Mouse (Mus musculus) lung, embryonic 16.5 days (tissue): Measurements from ENCODE around the gene Skor1. TPM values are rescaled to one million over a fixed set of nuclear protein-coding genes. Genes with fewer than 3 reads are reported as not detected.
A peak's percentile ranks its signal among the peaks of the same experiment; 100 is the strongest.

Experiments used
- ATAC-seq: fragments of 200-750 bp; cut with Nextera tagmentation; 2 replicates; pipeline ENCODE4 v1.8.0; 2017; ENCODE audit warnings: low read depth, mild to moderate bottlenecking, moderate library complexity
- H3K27ac ChIP-seq: fragments of 300-500 bp; sonication (generic); 2 replicates; pipeline ENCODE4 v1.5.1; 2014; ENCODE audit warnings: mild to moderate bottlenecking, control low read depth, low read length
- H3K27me3 ChIP-seq: fragments of 300-500 bp; sonication (generic); 2 replicates; pipeline ENCODE4 v1.6.1; 2014; ENCODE audit warnings: low read depth, low read length, mixed read lengths; ENCODE audit not compliant: control insufficient read depth, insufficient read depth
- H3K36me3 ChIP-seq: fragments of 300-500 bp; sonication (generic); 2 replicates; pipeline ENCODE4 v1.6.1; 2014; ENCODE audit warnings: low read length; ENCODE audit not compliant: control insufficient read depth, insufficient read depth
- H3K4me1 ChIP-seq: fragments of 300-500 bp; sonication (generic); replicated peaks from 2 replicates; pipeline ENCODE4 v1.6.1; 2014; ENCODE audit warnings: low read length, mixed read lengths; ENCODE audit not compliant: control insufficient read depth, insufficient read depth
- H3K4me2 ChIP-seq: fragments of 300-500 bp; sonication (generic); 2 replicates; pipeline ENCODE4 v1.6.1; 2014; ENCODE audit warnings: low read depth, low read length, control low read depth
- H3K4me3 ChIP-seq: fragments of 300-500 bp; sonication (generic); 2 replicates; pipeline ENCODE4 v1.5.1; 2014; ENCODE audit warnings: mild to moderate bottlenecking, low read length, control low read depth
- H3K9ac ChIP-seq: fragments of 300-500 bp; sonication (generic); 2 replicates; pipeline ENCODE4 v1.6.1; 2014; ENCODE audit warnings: low read length, control low read depth
- H3K9me3 ChIP-seq: fragments of 300-500 bp; sonication (generic); 2 replicates; pipeline ENCODE4 v1.6.1; 2016; ENCODE audit warnings: low read length; ENCODE audit not compliant: control insufficient read depth
- WGBS: fragments of 180-500 bp; shearing (Covaris S2); extraction: QIAGEN DNeasy Blood & Tissue Kit; methylation state at CpG from one replicate; pipeline ENCODE4 v1.1.7; 2014; 5-methylcytosine and 5-hydroxymethylcytosine counted together
- polyA plus RNA-seq: library from polyadenylated mRNA; unstranded; fragments of >200 nt; fragmentation: Nextera tagmentation; extraction: Ambion mirVana; gene quantifications from 2 replicates; pipeline ENCODE4 v1.2.1, GENCODE M21; 2015

Gene Skor1
- polyA plus RNA-seq, 1 experiment from 2014 or later = not detected

GRCm38 (mm10) chr9:63144502-63145248, 4.1 kb downstream of the Skor1 start:
- no peaks in the 10 kb centered on the region for H3K36me3 ChIP-seq
- H3K9ac ChIP-seq = no peak overlapping the region
- no peak overlapping the region; the same call in 1 of the 2 replicates for H3K4me2 ChIP-seq
- peaks cover 99% of the 10 kb centered on the region for H3K27me3 ChIP-seq
- H3K4me3 ChIP-seq = peak overlapping the region; percentile 37
- no peak overlapping the region for H3K27ac ChIP-seq
- H3K4me1 ChIP-seq = peaks cover 35% of the 10 kb centered on the region
- ATAC-seq = no peak
- H3K9me3 ChIP-seq = no peaks in the 10 kb centered on the region
- WGBS = 1% methylated on average over 80 of the region's 80 CpGs

DNA sequence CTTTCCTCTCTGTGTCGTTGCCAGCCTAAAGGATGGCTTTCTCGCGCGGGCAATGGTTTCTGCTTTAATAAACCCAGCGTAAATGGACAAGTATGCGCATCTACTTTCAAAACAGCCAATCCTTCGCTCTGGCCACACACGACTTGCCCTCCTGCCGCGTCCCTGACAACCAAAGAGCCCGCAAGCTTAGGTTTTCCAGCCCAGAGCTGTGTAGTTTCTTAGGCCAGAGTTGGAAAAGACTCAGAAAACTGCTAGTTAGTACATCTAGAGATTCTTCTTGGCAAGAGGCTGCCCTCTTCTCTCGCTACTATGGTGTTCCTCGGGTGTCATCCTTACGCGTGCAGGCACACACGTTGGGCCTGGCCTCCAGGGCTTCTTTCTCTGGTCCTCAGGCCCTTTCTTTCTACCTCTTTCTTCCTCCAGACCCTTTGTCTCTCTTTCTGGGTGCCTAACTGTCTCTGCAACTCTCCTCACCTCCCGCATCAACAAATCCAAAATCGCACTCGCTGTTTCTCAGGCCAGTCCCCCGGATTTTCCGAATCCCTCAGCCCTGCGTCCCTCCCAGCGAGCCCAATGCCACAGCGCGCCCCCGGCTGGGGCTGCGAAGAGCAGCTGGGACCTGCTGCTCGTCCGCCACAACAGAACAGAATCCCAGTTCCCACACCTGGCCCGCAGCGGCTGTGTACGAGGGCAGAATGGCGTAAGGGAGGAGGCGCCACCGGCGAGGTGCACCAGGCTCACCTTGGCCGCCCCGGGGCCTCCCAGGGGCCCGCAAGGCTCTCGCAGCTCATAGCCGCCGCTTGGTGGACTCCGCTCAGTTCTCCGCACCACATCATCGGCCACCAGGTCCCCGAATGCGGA, 4.9 kb downstream of the Skor1 start:
- 1% methylated on average over 47 of the region's 47 CpGs for WGBS
- Histone ChIP-seq H3K4me1 (peaks cover 32% of the 10 kb centered on the region), H3K27me3 (peaks cover 99% of the 10 kb centered on the region)

DNA sequence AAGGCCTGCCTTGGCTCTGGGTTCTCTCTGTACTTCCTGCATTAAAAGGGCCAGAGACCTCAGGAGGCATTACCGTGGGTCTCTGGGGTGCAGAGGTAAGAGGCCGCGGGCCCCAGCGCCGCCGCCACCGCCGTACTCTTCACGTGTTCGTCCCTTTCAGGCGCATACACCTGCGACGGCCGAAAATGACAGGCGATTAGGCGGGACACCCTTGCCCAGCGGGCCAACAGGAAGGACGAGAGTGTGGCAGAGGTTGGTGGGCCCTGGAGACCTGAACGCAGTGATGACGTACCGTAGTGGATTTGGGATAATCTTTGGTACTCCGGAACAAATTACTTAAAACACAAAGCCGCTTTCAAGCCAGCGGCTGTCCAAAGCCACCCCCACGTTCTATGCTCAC, 5.5 kb downstream of the Skor1 start:
- Histone ChIP-seq H3K27ac (no peak overlapping the region), H3K4me3 (no peak overlapping the region), H3K27me3 (peaks cover 99% of the 10 kb centered on the region), H3K4me2 (no peak overlapping the region), H3K36me3 (no peaks in the 10 kb centered on the region), H3K9ac (no peak overlapping the region), H3K4me1 (peaks cover 32% of the 10 kb centered on the region), H3K9me3 (no peaks in the 10 kb centered on the region)
- no peak for ATAC-seq
- WGBS = 2% methylated on average over 25 of the region's 25 CpGs

More for the DNA sequence above, 4.9 kb downstream of the Skor1 start:
- H3K36me3 ChIP-seq = no peaks in the 10 kb centered on the region
- H3K9me3 ChIP-seq = no peaks in the 10 kb centered on the region
- H3K9ac ChIP-seq = no peak overlapping the region
- no peak overlapping the region for H3K27ac ChIP-seq
- H3K4me3 ChIP-seq = no peak overlapping the region
- H3K4me2 ChIP-seq = no peak overlapping the region
- no peak for ATAC-seq

- no peaks in the 10 kb centered on the region for H3K9me3 ChIP-seq
- no peaks in the 10 kb centered on the region for H3K36me3 ChIP-seq
- H3K27ac ChIP-seq = no peak overlapping the region
- no peak for ATAC-seq
- no peak overlapping the region for H3K9ac ChIP-seq
- H3K4me3 ChIP-seq = 0 out of 2 replicates have a peak overlapping the region, but pooled peaks have one; percentile 12
- peaks cover 32% of the 10 kb centered on the region for H3K4me1 ChIP-seq
- H3K4me2 ChIP-seq = no peak overlapping the region
- H3K27me3 ChIP-seq = peaks cover 99% of the 10 kb centered on the region
- 1% methylated on average over 42 of the region's 42 CpGs for WGBS
These were observed 6.3 kb downstream of the Skor1 start for GRCm38 (mm10) chr9:63142335-63143036.

- Histone ChIP-seq H3K4me1 (peaks cover 30% of the 10 kb centered on the region), H3K4me3 (no peak overlapping the region), H3K36me3 (no peaks in the 10 kb centered on the region), H3K4me2 (no peak overlapping the region), H3K9me3 (no peaks in the 10 kb centered on the region), H3K9ac (no peak overlapping the region), H3K27me3 (peaks cover 99% of the 10 kb centered on the region), H3K27ac (no peak overlapping the region)
- 2% methylated on average over 24 of the region's 24 CpGs for WGBS
- no peak for ATAC-seq
These were observed 7.0 kb downstream of the Skor1 start for GRCm38 (mm10) chr9:63141641-63142334.

DNA sequence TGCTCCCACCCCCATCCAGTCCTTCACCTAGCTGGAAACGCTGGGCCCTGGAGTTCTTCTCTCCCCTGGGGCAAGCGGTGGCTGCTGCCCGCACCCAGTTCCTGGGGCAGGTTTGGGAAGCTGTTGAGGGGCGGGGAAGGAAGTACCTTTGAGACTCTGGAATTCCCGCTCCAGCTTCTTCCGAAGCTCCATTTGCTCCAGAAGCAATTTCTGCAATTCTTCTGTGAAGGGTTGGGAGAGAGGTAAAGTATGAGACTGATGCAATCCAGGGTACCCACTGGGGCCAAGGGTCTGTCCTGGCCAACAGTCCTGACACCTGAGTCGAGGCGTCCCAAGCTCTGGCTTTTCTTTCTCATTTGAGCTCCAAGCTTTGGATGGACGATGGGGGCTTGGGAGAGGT, 8.6 kb downstream of the Skor1 start:
- no peak for ATAC-seq
- Histone ChIP-seq H3K9ac (no peak overlapping the region), H3K27ac (no peak overlapping the region), H3K4me3 (no peak overlapping the region), H3K4me2 (no peak overlapping the region), H3K9me3 (no peaks in the 10 kb centered on the region), H3K4me1 (peaks cover 16% of the 10 kb centered on the region), H3K36me3 (no peaks in the 10 kb centered on the region), H3K27me3 (peaks cover 97% of the 10 kb centered on the region)
- whole genome bisulfite sequencing = 4% methylated on average over 9 of the region's 9 CpGs

- 3% methylated on average over 17 of the region's 17 CpGs for WGBS
- Histone ChIP-seq H3K27ac (no peak overlapping the region), H3K9ac (no peak overlapping the region), H3K4me3 (no peak overlapping the region), H3K36me3 (no peaks in the 10 kb centered on the region), H3K9me3 (no peaks in the 10 kb centered on the region), H3K4me2 (no peak overlapping the region), H3K4me1 (peaks cover 13% of the 10 kb centered on the region), H3K27me3 (peaks cover 97% of the 10 kb centered on the region)
- ATAC-seq = no peak
These were observed 9.1 kb downstream of the Skor1 start for GRCm38 (mm10) chr9:63139661-63140060.

GRCm38 (mm10) chr9:63138481-63138967, 10.2 kb downstream of the Skor1 start:
- Histone ChIP-seq H3K9ac (no peak overlapping the region), H3K4me1 (peaks cover 12% of the 10 kb centered on the region), H3K27ac (no peak overlapping the region), H3K4me3 (peak overlapping the region; percentile 25), H3K4me2 (peak overlapping the region; percentile 42), H3K9me3 (no peaks in the 10 kb centered on the region), H3K36me3 (no peaks in the 10 kb centered on the region), H3K27me3 (peaks cover 97% of the 10 kb centered on the region)
- under 1% methylated on average over 31 of the region's 31 CpGs for WGBS
- no peak for ATAC-seq
